Mouse (Mus musculus) thymus, adult 2 months (tissue): ENCODE results near the gene 1810062G17Rik.

Source experiments
- CTCF ChIP-seq: fragments of 200-500 bp; IDR thresholded peaks from 2 replicates; pipeline ENCODE4 v1.5.1; 2012; ENCODE audit warnings: mild to moderate bottlenecking, control low read depth, low read length, moderate library complexity, borderline replicate concordance; ENCODE audit not compliant: control insufficient read depth, poor library complexity, insufficient read depth; ENCODE audit errors: extremely low read depth
- POLR2A ChIP-seq: fragments of 200-500 bp; IDR thresholded peaks from 2 replicates; pipeline ENCODE4 v1.6.1; 2012; ENCODE audit warnings: mild to moderate bottlenecking, low read length, control low read depth, moderate library complexity; ENCODE audit not compliant: control insufficient read depth, poor library complexity, insufficient read depth; ENCODE audit errors: extremely low read depth

DNA sequence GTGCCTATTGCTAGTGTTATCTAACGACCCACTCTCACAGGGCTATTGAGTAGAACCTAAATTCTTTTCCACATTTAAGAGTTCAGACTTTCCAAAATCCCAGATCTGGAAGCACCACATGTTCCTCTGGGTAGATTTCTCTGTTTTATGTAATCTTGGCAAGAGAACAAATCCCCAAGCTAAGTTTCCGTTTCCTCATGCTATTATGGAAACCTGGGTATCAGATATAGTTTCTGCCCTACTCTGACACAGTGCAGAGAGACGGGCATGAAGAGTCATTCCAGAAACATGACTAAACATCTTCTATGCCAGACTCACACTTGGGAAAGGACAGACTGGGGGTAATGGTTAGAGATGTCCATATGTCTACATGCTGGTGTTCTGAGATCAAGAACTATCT is 48.7 kb downstream of the 1810062G17Rik start:
- TF ChIP-seq CTCF (no peak), POLR2A (no peak)
